Mouse (Mus musculus) lung, postnatal 0 days (tissue): ENCODE data around the gene Cib2.

Experiments used
- CTCF ChIP-seq: IDR thresholded peaks from 2 replicates; pipeline ENCODE4 v1.5.1; 2016; ENCODE audit warnings: antibody characterized with exemption, mild to moderate bottlenecking
- EP300 ChIP-seq: IDR thresholded peaks from 2 replicates; pipeline ENCODE4 v1.6.1; 2016; ENCODE audit warnings: antibody characterized with exemption, mild to moderate bottlenecking, control low read depth

GRCm38 (mm10) chr9:54596752-54597465 lies 36.9 kb upstream of the Cib2 start:
- no peak for TF ChIP-seq CTCF
- no peak for TF ChIP-seq EP300
